Mouse (Mus musculus) embryonic facial prominence, embryonic 14.5 days (tissue): ENCODE data around the gene Mier1. TPM values are rescaled to one million over a fixed set of nuclear protein-coding genes. Genes with fewer than 3 reads are reported as not detected.

Source experiments
- ATAC-seq: fragments of 200-750 bp; cut with Nextera tagmentation; 2 replicates; pipeline ENCODE4 v1.8.0; 2017; ENCODE audit warnings: low read depth, moderate number of reproducible peaks, moderate TSS enrichment
- DNase-seq: peaks from one replicate; pipeline ENCODE4 v3.0.0-alpha.2; 2015; ENCODE audit warnings: low spot score
- H3K27ac ChIP-seq: fragments of 300-500 bp; sonication (generic); replicated peaks from 2 replicates; pipeline ENCODE4 v1.5.1; 2014; ENCODE audit warnings: low read depth, mild to moderate bottlenecking, low read length, moderate library complexity
- H3K27me3 ChIP-seq: fragments of 300-500 bp; sonication (generic); replicated peaks from 2 replicates; pipeline ENCODE4 v1.6.1; 2014; ENCODE audit warnings: low read length; ENCODE audit not compliant: control insufficient read depth, insufficient read depth
- H3K36me3 ChIP-seq: fragments of 300-500 bp; sonication (generic); 2 replicates; pipeline ENCODE4 v1.6.1; 2014; ENCODE audit warnings: low read length, mixed read lengths; ENCODE audit not compliant: control insufficient read depth, insufficient read depth
- H3K4me1 ChIP-seq: fragments of 300-500 bp; sonication (generic); 2 replicates; pipeline ENCODE4 v1.6.1; 2014; ENCODE audit warnings: antibody characterized with exemption, low read length; ENCODE audit not compliant: control insufficient read depth, insufficient read depth
- H3K4me2 ChIP-seq: fragments of 300-500 bp; sonication (generic); 2 replicates; pipeline ENCODE4 v1.6.1; 2014; ENCODE audit warnings: low read depth, mild to moderate bottlenecking, low read length, moderate library complexity, mixed read lengths
- H3K4me3 ChIP-seq: fragments of 300-500 bp; sonication (generic); 2 replicates; pipeline ENCODE4 v1.5.1; 2014; ENCODE audit warnings: low read depth, mild to moderate bottlenecking, low read length
- H3K9ac ChIP-seq: fragments of 300-500 bp; sonication (generic); 2 replicates; pipeline ENCODE4 v1.6.1; 2014; ENCODE audit warnings: low read depth, mild to moderate bottlenecking, low read length, moderate library complexity, mixed read lengths
- H3K9me3 ChIP-seq: fragments of 300-500 bp; sonication (generic); 2 replicates; pipeline ENCODE4 v1.6.1; 2016; ENCODE audit warnings: low read length; ENCODE audit not compliant: control insufficient read depth
- WGBS: fragments of 180-500 bp; shearing (Covaris S2); extraction: QIAGEN DNeasy Blood & Tissue Kit; methylation state at CpG from one replicate; pipeline ENCODE4 v1.1.7; 2014; 5-methylcytosine and 5-hydroxymethylcytosine counted together
- polyA plus RNA-seq: library from polyadenylated mRNA; unstranded; fragments of >200 nt; fragmentation: Nextera tagmentation; extraction: Ambion mirVana; gene quantifications from 2 replicates; pipeline ENCODE4 v1.2.1, GENCODE M21; 2014

The Mier1 gene
- polyA plus RNA-seq, 1 experiment from 2014 or later = 34.0 TPM

DNA sequence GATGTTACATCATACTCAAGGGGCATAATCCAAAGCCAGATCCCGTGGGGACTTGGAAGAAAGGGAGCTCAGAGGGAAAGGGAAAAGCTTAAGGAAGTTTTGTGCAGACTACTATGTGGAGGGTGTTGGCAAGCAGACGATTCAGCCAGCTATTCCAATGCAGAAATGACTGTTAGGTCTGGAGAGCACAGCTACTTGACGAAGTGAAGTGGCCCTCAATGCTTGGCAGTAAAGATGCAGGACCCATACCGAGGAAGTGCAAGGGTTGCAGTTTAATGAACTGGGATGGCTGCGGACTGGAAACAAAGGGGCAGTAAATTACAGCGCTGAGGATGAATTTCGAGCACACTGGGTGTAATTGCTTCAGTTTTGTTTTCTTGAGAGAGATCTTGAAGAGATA is 1.5 kb upstream of the Mier1 start:
- ATAC-seq (no peak), DNase-seq (no peak)
- Histone ChIP-seq H3K4me3 (peak overlapping the region; percentile 75), H3K4me2 (peak overlapping the region; percentile 74), H3K9ac (peak overlapping the region; percentile 90; the same call in 1 of the 2 replicates), H3K27me3 (no peaks in the 10 kb centered on the region), H3K36me3 (peaks cover 9% of the 10 kb centered on the region; the same call in 1 of the 2 replicates), H3K9me3 (no peaks in the 10 kb centered on the region), H3K27ac (no peak overlapping the region), H3K4me1 (peaks cover 14% of the 10 kb centered on the region)
- 68% methylated on average over 7 of the region's 7 CpGs for WGBS

DNA sequence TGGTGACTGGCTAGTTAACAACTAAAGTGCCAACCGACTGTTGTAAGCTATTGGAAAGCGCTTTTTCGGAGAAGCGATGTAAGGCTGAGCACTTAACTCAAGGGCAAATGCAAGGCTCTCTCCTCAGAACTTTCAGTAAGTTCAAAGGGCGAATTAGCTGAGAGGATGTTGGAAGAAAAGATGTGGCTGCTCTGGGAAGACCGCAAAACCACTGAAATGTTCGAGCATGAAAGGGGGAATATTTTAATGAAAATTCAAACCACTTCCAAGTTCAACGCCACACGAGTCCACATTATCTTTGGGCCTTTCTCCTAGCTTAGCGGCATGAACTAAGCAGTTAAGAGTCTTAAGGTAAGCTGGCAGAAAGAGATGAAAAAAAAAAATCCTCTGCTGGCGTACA is 788 bp upstream of the Mier1 start:
- Histone ChIP-seq H3K9ac (peak overlapping the region; percentile 90), H3K36me3 (peaks cover 9% of the 10 kb centered on the region; the same call in 1 of the 2 replicates), H3K4me3 (peak overlapping the region; percentile 75), H3K4me2 (peak overlapping the region; percentile 74), H3K4me1 (peaks cover 14% of the 10 kb centered on the region), H3K9me3 (no peaks in the 10 kb centered on the region), H3K27me3 (no peaks in the 10 kb centered on the region), H3K27ac (peak overlapping the region; percentile 99)
- 8% methylated on average over 11 of the region's 11 CpGs for WGBS
- ATAC-seq (no peak), DNase-seq (peak; percentile 4)

DNA sequence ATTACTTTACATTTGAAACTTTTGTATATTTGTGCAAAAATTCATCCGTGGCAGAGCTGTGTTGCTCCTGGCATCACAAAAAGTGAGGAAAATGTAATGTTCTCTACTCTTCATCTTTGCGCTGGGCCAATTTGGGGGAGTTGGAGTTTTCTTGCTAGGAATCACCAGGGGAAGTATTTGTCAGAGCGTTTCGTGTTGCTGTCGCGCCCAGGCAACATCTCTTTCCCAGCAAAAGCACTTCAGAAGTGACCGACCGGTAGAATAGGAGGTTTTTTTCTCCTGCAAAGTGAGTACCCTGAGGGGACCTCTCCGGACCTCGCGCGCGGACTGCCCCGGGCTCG is 4.7 kb downstream of the Mier1 start:
- Histone ChIP-seq H3K27ac (peak overlapping the region; percentile 95), H3K27me3 (no peaks in the 10 kb centered on the region), H3K9ac (peak overlapping the region; percentile 97), H3K4me3 (peak overlapping the region; percentile 98), H3K4me2 (peak overlapping the region; percentile 66), H3K9me3 (no peaks in the 10 kb centered on the region), H3K36me3 (peaks cover 9% of the 10 kb centered on the region; the same call in 1 of the 2 replicates), H3K4me1 (peaks cover 18% of the 10 kb centered on the region)
- no peak for ATAC-seq
- under 1% methylated on average over 15 of the region's 15 CpGs for whole genome bisulfite sequencing
- no peak for DNase-seq

DNA sequence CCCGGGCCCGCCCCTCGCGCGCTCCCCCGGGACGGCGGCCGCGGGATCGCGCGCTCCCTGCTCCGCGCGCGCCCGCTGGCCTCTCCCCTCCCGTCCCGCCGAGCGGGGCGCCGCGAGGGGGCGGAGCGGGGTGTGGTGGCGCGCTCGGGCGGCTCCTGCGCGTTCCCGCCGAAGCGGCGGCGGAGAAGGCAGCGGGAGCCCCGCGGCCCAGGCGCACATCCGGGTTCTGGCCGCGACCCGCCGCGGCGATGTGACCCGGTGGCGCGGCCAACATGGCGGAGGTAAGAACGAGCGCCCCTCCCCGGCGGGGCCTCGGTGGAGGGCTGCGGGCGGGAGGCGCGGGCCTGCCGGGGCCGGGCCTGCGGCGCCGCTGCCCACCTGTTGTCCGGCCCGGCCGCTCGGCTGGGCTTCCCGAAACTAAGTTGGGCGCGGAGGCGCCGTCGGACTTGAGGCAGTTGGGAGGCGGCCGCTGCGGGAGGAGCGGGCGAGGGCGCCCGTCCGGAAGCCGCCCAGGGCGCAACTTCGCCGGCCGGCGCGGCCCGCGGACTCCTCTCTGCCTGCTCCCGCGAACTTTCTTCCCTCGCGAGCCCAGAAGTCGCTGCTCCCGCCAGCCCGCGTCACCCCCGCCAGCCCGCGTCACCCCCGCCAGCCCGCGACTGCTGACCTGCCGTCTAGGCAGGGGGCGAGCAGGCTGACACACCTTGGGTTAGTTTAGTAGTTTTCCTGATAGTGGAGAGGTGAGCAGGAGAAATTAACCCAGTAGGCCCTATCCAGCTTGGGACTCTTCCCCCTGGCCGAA is 5.2 kb downstream of the Mier1 start:
- peak overlapping the region; percentile 95 for H3K27ac ChIP-seq
- H3K4me3 ChIP-seq = peak overlapping the region; percentile 98
- 0% methylated on average over 24 of the region's 111 CpGs for WGBS
- no peaks in the 10 kb centered on the region for H3K27me3 ChIP-seq
- peak overlapping the region; percentile 97 for H3K9ac ChIP-seq
- peaks cover 18% of the 10 kb centered on the region for H3K4me1 ChIP-seq
- H3K36me3 ChIP-seq = peaks cover 9% of the 10 kb centered on the region; the same call in 1 of the 2 replicates
- ATAC-seq = peak; percentile 73
- H3K9me3 ChIP-seq = no peaks in the 10 kb centered on the region
- peak overlapping the region; percentile 66 for H3K4me2 ChIP-seq
- DNase-seq = peak; percentile 87

DNA sequence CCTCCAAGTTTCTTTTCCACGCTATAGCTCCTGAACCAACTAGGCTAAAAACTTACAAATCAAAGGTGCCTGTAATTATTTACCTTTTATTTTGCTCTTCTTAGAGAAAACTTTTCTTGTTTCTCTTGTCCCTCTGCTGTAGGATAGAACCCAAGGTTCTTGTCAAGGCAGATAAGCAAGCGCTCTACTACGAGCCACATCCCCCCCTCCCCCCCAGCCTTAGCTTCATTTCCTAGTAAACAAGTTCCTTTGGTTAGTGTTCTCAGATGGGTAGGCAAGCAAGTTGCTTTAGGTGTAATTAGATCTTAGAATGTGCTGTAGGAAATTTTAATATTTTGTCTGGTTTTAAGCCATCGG is 5.8 kb downstream of the Mier1 start:
- peak overlapping the region; percentile 97 for H3K9ac ChIP-seq
- peaks cover 18% of the 10 kb centered on the region for H3K4me1 ChIP-seq
- H3K4me3 ChIP-seq = peak overlapping the region; percentile 98
- ATAC-seq (no peak), DNase-seq (peak; percentile 9)
- peak overlapping the region; percentile 95 for H3K27ac ChIP-seq
- peaks cover 9% of the 10 kb centered on the region; the same call in 1 of the 2 replicates for H3K36me3 ChIP-seq
- H3K4me2 ChIP-seq = peak overlapping the region; percentile 66
- no peaks in the 10 kb centered on the region for H3K27me3 ChIP-seq
- 9% methylated on average over 4 of the region's 4 CpGs for WGBS
- H3K9me3 ChIP-seq = no peaks in the 10 kb centered on the region

DNA sequence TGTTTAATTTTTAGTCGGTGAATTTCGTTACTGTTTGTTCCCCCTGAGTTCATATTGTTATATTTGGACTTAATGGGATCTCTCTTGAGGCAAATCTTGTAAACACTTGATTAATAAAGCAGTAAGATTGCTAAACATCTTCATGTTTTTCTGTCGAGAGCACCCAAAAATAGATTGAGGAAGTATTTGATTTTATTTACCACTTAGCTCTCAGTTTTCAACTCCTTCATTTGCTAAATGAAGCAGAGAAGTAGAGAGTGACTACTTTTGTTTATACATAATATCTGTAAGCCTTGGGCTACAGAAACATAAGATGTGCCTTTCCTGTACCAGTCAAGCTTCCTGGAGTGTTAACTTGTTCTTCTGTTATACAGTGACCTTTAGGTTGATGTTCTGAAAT is 6.2 kb downstream of the Mier1 start:
- H3K27me3 ChIP-seq = no peaks in the 10 kb centered on the region
- H3K36me3 ChIP-seq = peaks cover 9% of the 10 kb centered on the region; the same call in 1 of the 2 replicates
- H3K4me3 ChIP-seq = peak overlapping the region; percentile 98
- H3K9me3 ChIP-seq = no peaks in the 10 kb centered on the region
- no peak for ATAC-seq
- H3K9ac ChIP-seq = peak overlapping the region; percentile 97
- peak overlapping the region; percentile 66 for H3K4me2 ChIP-seq
- H3K27ac ChIP-seq = no peak overlapping the region
- H3K4me1 ChIP-seq = peaks cover 14% of the 10 kb centered on the region
- no peak for DNase-seq
- WGBS = 33% methylated on average over 3 of the region's 3 CpGs

DNA sequence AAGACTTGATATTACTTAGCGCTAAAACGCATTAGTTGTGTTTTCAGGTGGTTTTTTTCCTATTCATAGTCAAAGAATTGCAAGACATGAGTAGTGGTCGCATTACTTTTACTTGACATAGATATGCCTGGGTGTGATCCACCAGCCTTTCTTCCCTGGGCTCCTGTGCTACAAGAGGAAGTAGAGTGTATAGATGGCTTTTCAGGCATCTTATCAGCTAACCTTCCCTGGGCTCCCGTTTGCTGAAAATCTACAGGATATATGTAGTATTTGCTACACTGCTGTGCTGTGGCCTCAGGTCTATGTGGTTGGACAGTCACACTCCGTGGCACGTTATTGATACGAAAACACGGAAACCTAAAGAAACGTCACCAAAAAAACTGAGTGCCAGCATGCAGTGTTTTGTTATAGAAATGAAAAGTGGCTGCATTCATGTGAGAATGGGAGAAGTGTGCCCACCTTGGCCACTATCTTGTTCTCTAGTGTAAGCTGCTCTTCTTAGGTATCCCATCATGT is 6.7 kb downstream of the Mier1 start:
- peaks cover 12% of the 10 kb centered on the region; the same call in 1 of the 2 replicates for H3K4me1 ChIP-seq
- H3K9ac ChIP-seq = peak overlapping the region; percentile 20; the same call in 1 of the 2 replicates
- no peaks in the 10 kb centered on the region for H3K9me3 ChIP-seq
- no peak overlapping the region for H3K27ac ChIP-seq
- H3K27me3 ChIP-seq = no peaks in the 10 kb centered on the region
- H3K36me3 ChIP-seq = peaks cover 9% of the 10 kb centered on the region; the same call in 1 of the 2 replicates
- DNase-seq (no peak), ATAC-seq (no peak)
- 81% methylated on average over 9 of the region's 9 CpGs for WGBS
- peak overlapping the region; percentile 66 for H3K4me2 ChIP-seq
- peak overlapping the region; percentile 98; the same call in 1 of the 2 replicates for H3K4me3 ChIP-seq

DNA sequence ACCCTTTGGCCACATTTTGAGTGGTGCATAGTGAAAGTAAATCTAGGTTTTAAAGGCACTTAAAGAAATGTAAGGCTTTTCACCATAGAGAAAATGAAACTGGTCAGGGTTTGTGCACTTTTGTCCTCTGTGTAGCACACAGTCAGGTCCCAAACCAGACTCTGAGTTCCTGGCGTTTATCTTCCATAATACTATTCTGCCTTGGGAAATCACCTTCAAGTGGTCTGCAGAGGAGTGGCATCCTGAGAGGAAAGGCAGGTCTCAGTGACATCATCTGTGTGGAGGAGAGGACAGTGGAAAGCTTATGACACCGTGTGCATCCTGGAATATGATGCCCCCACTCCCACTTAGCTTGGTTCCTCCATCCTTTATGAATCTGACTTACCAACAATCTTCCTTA is 8.9 kb downstream of the Mier1 start:
- no peaks in the 10 kb centered on the region for H3K27me3 ChIP-seq
- H3K36me3 ChIP-seq = no peaks in the 10 kb centered on the region
- ATAC-seq (no peak), DNase-seq (no peak)
- no peak overlapping the region for H3K27ac ChIP-seq
- H3K4me1 ChIP-seq = peaks cover 12% of the 10 kb centered on the region; the same call in 1 of the 2 replicates
- H3K4me2 ChIP-seq = no peak overlapping the region
- H3K9ac ChIP-seq = no peak overlapping the region
- 61% methylated on average over 2 of the region's 2 CpGs for WGBS
- no peak overlapping the region for H3K4me3 ChIP-seq
- H3K9me3 ChIP-seq = no peaks in the 10 kb centered on the region
